Mouse (Mus musculus): Measurements from ENCODE around the gene Il12a. TPM values are rescaled to one million over a fixed set of nuclear protein-coding genes. Genes with fewer than 3 reads are reported as not detected.
"Not testable (repeated sequence)": the region's sequence is repeated elsewhere in the genome, so short reads cannot be mapped to it uniquely, and the experiment has no call there.

The Il12a gene
- polyA plus RNA-seq, 1 experiment from 2014 or later = 0.77 TPM

DNA sequence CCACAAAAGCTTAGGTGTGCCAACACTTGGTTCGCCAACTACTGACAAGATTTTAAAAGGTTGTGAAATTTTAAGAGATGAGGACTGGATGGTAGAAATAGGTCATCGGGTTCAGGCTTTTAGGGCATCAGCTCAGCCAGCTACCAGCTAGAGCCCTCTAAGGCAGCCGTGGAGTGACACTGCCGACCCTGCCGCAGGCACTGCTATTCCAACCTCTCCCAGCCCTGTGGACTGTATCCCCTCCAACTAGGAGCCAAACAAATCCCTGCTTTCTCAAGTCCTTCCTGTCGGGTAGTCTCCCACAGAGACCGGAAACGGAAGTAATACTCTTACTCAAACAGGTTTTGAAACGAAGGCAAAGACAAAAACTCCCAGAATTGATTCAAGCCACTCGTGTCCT lies 15.9 kb downstream of the Il12a start:
- Histone ChIP-seq H3K27me3 (no peaks in the 10 kb centered on the region), H3K36me3 (no peaks in the 10 kb centered on the region), H3K9me3 (replicated peaks) (no peaks in the 10 kb centered on the region), H3K4me3 (replicated peaks) (no peak overlapping the region), H3K4me2 (replicated peaks) (no peak overlapping the region), H3K4me1 (no peaks in the 10 kb centered on the region), H3K27ac (replicated peaks) (no peak overlapping the region), H3K9ac (no peak overlapping the region)
- 85% methylated on average over 10 of the region's 10 CpGs for WGBS
- ATAC-seq (ENCODE audit: insufficient number of reproducible peaks, low FRiP score, low TSS enrichment, low read depth) = no peak

DNA sequence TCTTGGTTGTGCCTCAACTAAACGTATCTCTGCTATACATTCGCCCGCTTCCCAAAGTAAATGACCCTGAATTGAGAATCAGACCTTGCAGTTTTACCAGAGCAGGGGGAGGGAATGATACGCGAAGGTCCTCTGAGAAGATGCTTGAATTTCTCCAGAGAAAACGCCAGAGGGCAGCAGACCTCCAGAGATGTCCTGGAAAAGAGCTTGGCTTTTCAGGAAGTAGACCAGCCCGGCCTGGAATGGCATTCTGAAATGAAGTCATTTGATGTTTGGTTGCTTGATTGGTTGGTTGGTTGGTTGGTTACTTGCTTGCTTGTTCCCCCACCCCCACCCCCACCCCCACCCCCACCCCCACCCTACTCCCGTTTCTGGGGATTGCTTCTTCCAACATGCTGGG lies 17.8 kb downstream of the Il12a start:
- Histone ChIP-seq H3K9ac (no peak overlapping the region), H3K27ac (replicated peaks) (no peak overlapping the region), H3K36me3 (no peaks in the 10 kb centered on the region), H3K9me3 (replicated peaks) (no peaks in the 10 kb centered on the region), H3K4me1 (no peaks in the 10 kb centered on the region), H3K27me3 (no peaks in the 10 kb centered on the region), H3K4me2 (replicated peaks) (no peak overlapping the region), H3K4me3 (replicated peaks) (no peak overlapping the region)
- 44% methylated on average over 8 of the region's 8 CpGs for WGBS
- ATAC-seq (ENCODE audit: insufficient number of reproducible peaks, low FRiP score, low TSS enrichment, low read depth) = no peak

DNA sequence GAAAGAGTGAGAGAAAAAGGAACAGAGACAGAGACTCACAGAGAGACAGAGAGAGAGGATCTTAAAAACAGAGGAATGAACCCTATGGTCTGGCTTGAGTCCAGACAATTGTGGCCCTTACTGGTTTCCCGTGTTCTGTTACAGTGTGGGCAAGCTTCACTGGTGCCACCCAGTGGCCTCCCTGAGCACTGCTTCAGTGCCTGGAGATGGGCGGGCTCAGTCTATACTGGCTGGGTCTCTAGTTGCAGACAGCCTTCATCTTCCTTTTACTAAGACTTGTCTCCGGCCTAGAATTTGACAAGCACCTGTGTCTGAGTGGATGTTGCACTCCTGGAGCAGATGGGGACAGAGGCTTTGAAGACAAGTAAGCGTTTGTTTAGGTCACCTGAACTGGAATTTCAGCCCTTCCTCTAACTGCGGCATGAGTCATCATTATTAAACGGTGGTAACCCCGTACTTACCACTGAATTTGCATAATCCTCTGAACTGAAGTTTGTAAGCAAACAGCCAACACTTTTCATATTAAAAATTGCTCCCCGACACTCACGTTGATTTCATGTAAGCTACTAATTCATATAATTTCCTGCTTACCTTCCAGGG lies 18.9 kb downstream of the Il12a start:
- no peaks in the 10 kb centered on the region for H3K4me1 ChIP-seq
- no peaks in the 10 kb centered on the region for H3K9me3 ChIP-seq (replicated peaks)
- H3K4me2 ChIP-seq (replicated peaks) = no peak overlapping the region
- H3K36me3 ChIP-seq = no peaks in the 10 kb centered on the region
- no peak overlapping the region for H3K9ac ChIP-seq
- no peak overlapping the region for H3K4me3 ChIP-seq (replicated peaks)
- no peak overlapping the region for H3K27ac ChIP-seq (replicated peaks)
- 0 out of 2 replicates have a peak, but pooled peaks have one; percentile 71 for ATAC-seq (ENCODE audit: insufficient number of reproducible peaks, low FRiP score, low TSS enrichment, low read depth)
- no peaks in the 10 kb centered on the region for H3K27me3 ChIP-seq
- WGBS = 42% methylated on average over 9 of the region's 9 CpGs

DNA sequence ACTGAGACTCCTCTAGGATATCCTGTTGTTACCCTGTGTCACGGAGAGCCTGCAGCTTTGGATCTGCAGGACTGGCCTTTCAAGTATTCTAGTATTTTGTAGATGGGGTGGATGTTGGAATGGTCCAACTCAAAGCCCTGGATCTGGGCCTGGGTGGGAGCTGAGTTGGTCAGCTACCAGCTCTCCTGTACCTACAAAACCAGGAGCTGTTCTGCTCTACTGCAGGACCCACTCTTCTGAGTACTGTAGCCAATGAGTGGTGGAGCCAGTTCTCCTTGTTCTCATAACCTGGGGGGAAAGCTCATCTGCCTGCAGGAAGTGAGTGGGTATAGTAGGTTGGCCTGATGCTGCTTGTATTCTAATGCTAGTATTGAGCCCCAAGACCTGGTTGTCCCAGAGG lies 20.0 kb downstream of the Il12a start:
- Histone ChIP-seq H3K27ac (replicated peaks) (no peak overlapping the region), H3K4me2 (replicated peaks) (no peak overlapping the region), H3K4me3 (replicated peaks) (no peak overlapping the region), H3K36me3 (no peaks in the 10 kb centered on the region), H3K4me1 (no peaks in the 10 kb centered on the region), H3K9me3 (replicated peaks) (no peaks in the 10 kb centered on the region), H3K27me3 (no peaks in the 10 kb centered on the region), H3K9ac (no peak overlapping the region)
- no peak for ATAC-seq (ENCODE audit: insufficient number of reproducible peaks, low FRiP score, low TSS enrichment, low read depth)
- WGBS = 82% methylated on average over 1 of the region's 1 CpGs

DNA sequence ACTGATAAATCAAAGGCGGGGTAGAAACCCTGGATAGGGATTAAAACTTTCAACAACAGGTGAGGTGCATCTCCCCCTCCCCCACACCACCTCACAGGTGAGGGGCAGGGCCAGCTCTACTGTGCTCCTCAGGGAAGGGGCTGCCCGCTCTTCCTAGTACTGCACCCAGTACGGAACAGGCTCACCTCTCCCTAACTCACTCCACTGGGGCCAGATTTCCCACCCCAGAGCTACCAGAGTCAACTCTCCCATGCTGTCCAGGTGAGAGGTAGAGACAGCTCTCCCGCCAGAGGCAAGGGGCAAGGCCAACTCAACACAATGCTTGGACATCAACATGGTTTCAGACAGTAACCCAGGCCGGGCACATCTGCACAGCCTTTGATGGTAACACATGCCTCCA lies 21.1 kb downstream of the Il12a start:
- Histone ChIP-seq H3K9ac (no peak overlapping the region), H3K4me1 (no peaks in the 10 kb centered on the region), H3K9me3 (replicated peaks) (no peaks in the 10 kb centered on the region), H3K27ac (replicated peaks) (no peak overlapping the region), H3K4me3 (replicated peaks) (no peak overlapping the region), H3K27me3 (no peaks in the 10 kb centered on the region), H3K36me3 (no peaks in the 10 kb centered on the region), H3K4me2 (replicated peaks) (no peak overlapping the region)
- ATAC-seq (ENCODE audit: insufficient number of reproducible peaks, low FRiP score, low TSS enrichment, low read depth) = no peak
- WGBS = 88% methylated on average over 5 of the region's 5 CpGs

DNA sequence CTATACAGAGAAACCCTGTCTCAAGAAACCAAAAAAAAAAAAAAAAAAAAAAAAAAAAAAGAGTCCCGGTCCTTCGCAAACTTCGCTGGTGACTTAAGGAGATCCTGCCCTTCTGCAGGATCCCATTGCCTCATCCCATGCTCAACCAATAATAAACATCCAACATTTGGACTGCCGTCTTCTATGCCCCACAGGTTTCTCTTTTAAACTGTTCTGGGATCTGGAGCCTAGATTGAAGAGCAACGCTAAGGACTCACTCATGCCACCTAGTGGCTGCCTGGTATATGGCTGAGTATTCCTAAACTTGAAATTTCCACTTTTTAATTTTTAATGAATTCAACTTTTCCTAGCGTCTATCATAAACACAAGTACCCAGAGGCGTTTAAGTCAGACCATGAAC lies 23.1 kb downstream of the Il12a start:
- H3K4me1 ChIP-seq = no peaks in the 10 kb centered on the region
- peak overlapping the region; percentile 27; the same call in 1 of the 2 replicates for H3K4me2 ChIP-seq (replicated peaks)
- no peak for ATAC-seq (ENCODE audit: insufficient number of reproducible peaks, low FRiP score, low TSS enrichment, low read depth)
- H3K4me3 ChIP-seq (replicated peaks) = 0 out of 2 replicates have a peak overlapping the region, but pooled peaks have one; percentile 16
- no peaks in the 10 kb centered on the region for H3K27me3 ChIP-seq
- H3K27ac ChIP-seq (replicated peaks) = no peak overlapping the region
- no peaks in the 10 kb centered on the region for H3K9me3 ChIP-seq (replicated peaks)
- no peaks in the 10 kb centered on the region for H3K36me3 ChIP-seq
- 7% methylated on average over 7 of the region's 7 CpGs for WGBS
- H3K9ac ChIP-seq = no peak overlapping the region

DNA sequence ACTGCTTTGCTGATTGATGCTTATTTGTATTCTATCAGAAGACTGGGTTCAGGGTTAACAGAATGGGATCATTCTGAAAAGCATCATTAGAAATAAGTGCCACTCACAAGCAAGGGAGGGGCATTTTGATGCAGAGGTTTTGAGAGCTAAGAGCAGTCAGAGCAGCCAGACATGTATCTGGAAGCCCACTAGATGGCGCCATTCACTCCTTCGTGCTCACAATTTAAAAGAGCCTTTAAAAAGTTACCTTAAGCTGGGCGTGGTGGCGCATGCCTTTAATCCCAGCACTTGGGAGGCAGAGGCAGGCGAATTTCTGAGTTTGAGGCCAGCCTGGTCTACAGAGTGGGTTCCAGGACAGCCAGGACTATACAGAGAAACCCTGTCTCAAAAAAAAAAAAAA lies 26.9 kb downstream of the Il12a start:
- not testable (repeated sequence) for H3K36me3 ChIP-seq; H3K9me3 ChIP-seq (replicated peaks); ATAC-seq (ENCODE audit: insufficient number of reproducible peaks, low FRiP score, low TSS enrichment, low read depth); H3K4me2 ChIP-seq (replicated peaks); H3K4me3 ChIP-seq (replicated peaks); H3K27me3 ChIP-seq; H3K27ac ChIP-seq (replicated peaks); H3K4me1 ChIP-seq; H3K9ac ChIP-seq
- 41% methylated on average over 5 of the region's 5 CpGs for WGBS

DNA sequence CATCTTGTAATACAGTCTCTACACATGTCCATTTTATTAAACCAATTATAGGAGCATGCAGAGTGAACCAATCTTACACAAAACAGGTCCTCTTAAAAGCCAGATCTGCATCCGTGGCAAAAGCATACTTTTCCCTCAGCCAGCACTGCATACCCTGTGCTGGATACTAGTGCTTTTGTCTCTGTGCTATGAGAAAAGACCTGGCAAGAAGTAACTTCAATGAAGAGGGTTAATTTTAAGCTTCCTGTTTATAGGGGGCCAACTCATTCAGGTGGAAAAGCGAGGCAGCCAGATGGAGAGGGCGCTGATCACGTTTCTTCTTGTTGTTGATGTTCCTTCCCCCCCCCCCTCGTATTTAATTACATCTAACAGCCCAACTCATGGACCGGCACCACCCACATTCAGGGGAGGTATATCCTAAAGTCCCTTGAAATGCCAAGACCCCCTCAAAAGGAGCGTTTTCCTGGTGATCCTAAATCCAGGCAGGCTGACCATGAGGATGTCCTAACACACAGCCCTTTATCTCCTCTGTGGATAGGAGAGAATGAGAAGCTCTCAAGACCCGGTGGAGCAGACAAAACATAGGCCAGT lies 28.9 kb downstream of the Il12a start:
- Histone ChIP-seq H3K9ac (no peak overlapping the region), H3K27me3 (no peaks in the 10 kb centered on the region), H3K9me3 (replicated peaks) (no peaks in the 10 kb centered on the region), H3K27ac (replicated peaks) (no peak overlapping the region), H3K4me1 (no peaks in the 10 kb centered on the region), H3K4me2 (replicated peaks) (no peak overlapping the region), H3K4me3 (replicated peaks) (no peak overlapping the region), H3K36me3 (no peaks in the 10 kb centered on the region)
- ATAC-seq (ENCODE audit: insufficient number of reproducible peaks, low FRiP score, low TSS enrichment, low read depth) = no peak
- 42% methylated on average over 8 of the region's 8 CpGs for WGBS

DNA sequence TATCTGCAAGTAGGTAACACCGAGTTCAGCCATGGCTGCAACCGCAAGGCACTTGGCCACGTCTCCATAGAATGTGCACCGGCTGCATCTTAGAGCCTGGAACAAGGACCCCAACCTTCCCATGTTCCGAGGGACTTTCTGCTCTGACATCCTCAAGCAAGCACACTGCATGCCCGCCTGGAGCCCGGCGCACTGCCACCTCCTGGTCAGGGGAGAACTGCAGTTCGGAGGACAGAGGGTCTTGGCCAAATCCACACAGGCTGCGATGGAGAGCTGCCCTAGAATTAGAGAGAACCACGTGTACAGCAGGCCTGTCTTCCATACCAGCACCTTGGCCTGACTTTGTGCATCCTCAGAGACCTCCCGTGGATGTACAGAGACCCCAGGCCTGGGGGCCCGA lies 29.8 kb downstream of the Il12a start:
- Histone ChIP-seq H3K9me3 (replicated peaks) (no peaks in the 10 kb centered on the region), H3K27ac (replicated peaks) (no peak overlapping the region), H3K4me2 (replicated peaks) (no peak overlapping the region), H3K27me3 (no peaks in the 10 kb centered on the region), H3K4me1 (no peaks in the 10 kb centered on the region), H3K36me3 (no peaks in the 10 kb centered on the region), H3K4me3 (replicated peaks) (no peak overlapping the region), H3K9ac (no peak overlapping the region)
- no peak for ATAC-seq (ENCODE audit: insufficient number of reproducible peaks, low FRiP score, low TSS enrichment, low read depth)
- 39% methylated on average over 13 of the region's 13 CpGs for WGBS

DNA sequence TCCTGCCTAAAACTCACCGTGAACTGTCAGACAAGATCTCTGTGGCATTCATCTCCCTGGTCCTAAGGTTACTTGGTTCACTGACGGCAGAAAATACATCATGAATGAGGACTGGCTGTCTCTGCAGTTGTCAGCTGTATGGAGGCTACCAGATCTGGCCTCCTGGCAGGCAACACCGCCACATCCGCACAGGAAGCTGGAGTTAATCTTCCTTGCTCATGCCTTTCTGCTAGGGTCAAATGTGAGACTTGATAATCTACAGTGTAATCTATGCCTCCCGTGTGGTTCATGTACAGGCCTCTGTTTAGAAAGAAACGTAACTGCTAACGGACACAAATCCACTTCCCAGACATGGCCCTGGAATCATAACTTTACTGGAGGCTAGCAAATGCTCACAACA lies 51.5 kb downstream of the Il12a start:
- Histone ChIP-seq H3K4me3 (replicated peaks) (no peak overlapping the region), H3K4me1 (no peaks in the 10 kb centered on the region), H3K9ac (no peak overlapping the region), H3K36me3 (no peaks in the 10 kb centered on the region), H3K27ac (replicated peaks) (no peak overlapping the region), H3K9me3 (replicated peaks) (no peaks in the 10 kb centered on the region), H3K4me2 (replicated peaks) (no peak overlapping the region), H3K27me3 (no peaks in the 10 kb centered on the region)
- WGBS = 62% methylated on average over 7 of the region's 7 CpGs
- ATAC-seq (ENCODE audit: insufficient number of reproducible peaks, low FRiP score, low TSS enrichment, low read depth) = no peak

DNA sequence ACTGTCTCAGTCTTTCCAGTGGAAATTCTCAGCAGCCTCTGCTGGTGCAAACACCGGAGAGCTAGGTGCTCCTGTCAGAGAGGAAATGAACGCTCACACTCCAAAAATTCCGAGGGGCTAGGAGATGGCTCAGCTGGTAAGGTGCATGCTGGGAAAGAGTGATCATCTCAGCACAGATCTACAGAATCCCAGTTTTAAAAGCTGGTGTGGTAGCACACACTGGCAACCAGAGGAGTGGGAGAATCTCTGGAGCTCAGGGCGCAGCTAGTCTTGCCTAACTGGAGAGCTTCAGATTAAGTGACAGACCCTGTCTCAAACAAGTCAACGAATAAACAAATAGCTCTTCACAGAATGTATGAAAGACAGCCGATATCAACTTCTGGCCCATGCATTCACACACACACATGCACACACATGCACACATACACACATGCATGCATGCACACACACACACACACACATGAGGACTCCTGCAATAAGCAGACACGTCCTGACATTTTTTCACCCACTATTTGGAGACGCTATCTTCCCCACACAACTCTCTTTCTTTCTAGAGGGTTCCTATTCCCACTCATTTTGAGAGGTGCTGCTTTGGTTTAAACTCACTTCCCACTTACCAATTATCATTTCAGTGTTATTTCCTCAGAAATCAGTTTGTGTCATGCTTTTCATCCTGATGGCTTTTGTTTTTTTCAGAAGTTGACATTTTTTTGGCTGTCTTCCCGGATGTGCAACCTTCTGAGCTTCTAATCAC lies 52.5 kb downstream of the Il12a start:
- Histone ChIP-seq H3K4me3 (replicated peaks) (no peak overlapping the region), H3K9me3 (replicated peaks) (no peaks in the 10 kb centered on the region), H3K9ac (no peak overlapping the region), H3K27ac (replicated peaks) (no peak overlapping the region), H3K27me3 (no peaks in the 10 kb centered on the region), H3K4me2 (replicated peaks) (no peak overlapping the region), H3K4me1 (no peaks in the 10 kb centered on the region), H3K36me3 (no peaks in the 10 kb centered on the region)
- WGBS = 71% methylated on average over 9 of the region's 9 CpGs
- ATAC-seq (ENCODE audit: insufficient number of reproducible peaks, low FRiP score, low TSS enrichment, low read depth) = no peak

DNA sequence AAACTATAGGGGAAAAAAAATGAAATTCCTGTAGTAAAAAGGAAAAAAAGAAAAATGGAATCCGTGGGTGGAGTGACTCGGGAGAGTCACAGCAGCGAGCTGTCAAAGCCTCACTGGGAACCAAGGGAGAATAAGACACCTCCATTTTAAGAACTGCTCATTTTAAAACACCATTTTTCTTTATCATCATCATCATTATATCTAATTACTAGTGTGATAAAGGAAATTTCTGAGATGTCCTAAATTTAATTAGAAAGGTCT lies 53.0 kb downstream of the Il12a start:
- H3K27ac ChIP-seq (replicated peaks) = no peak overlapping the region
- H3K9ac ChIP-seq = no peak overlapping the region
- no peaks in the 10 kb centered on the region for H3K9me3 ChIP-seq (replicated peaks)
- no peak overlapping the region for H3K4me3 ChIP-seq (replicated peaks)
- WGBS = 31% methylated on average over 3 of the region's 3 CpGs
- H3K27me3 ChIP-seq = no peaks in the 10 kb centered on the region
- no peaks in the 10 kb centered on the region for H3K4me1 ChIP-seq
- ATAC-seq (ENCODE audit: insufficient number of reproducible peaks, low FRiP score, low TSS enrichment, low read depth) = no peak
- H3K36me3 ChIP-seq = no peaks in the 10 kb centered on the region
- no peak overlapping the region for H3K4me2 ChIP-seq (replicated peaks)

All from embryonic facial prominence, embryonic 15.5 days (tissue).